Mouse (Mus musculus): ENCODE data around the gene Gm20838. TPM values are rescaled to one million over a fixed set of nuclear protein-coding genes. Genes with fewer than 3 reads are reported as not detected.
"Not testable (repeated sequence)": the region's sequence is repeated elsewhere in the genome, so short reads cannot be mapped to it uniquely, and the experiment has no call there.

Gene Gm20838
- not detected for polyA plus RNA-seq (2017; shearing (Covaris generic))

- not testable (repeated sequence) for ATAC-seq
Observed at GRCm38 (mm10) chrY:33543064-33543463, at the start of gene Gm20838. Gm20838 (minus strand) TSS chrY:33543164.
